Mouse (Mus musculus) lung, embryonic 16.5 days (tissue): ENCODE measurements at regions not wholly inside any gene's neighbourhood (a gene's known extent, or its start where the extent isn't known, plus 50 kb on each side); places are given as distances from the start of the nearest gene placed in this dataset.
A peak's percentile ranks its signal among the peaks of the same experiment; 100 is the strongest.

ENCODE experiments used
- ATAC-seq: fragments of 200-750 bp; cut with Nextera tagmentation; 2 replicates; pipeline ENCODE4 v1.8.0; 2017; ENCODE audit warnings: low read depth, mild to moderate bottlenecking, moderate library complexity
- H3K27ac ChIP-seq: fragments of 300-500 bp; sonication (generic); 2 replicates; pipeline ENCODE4 v1.5.1; 2014; ENCODE audit warnings: mild to moderate bottlenecking, control low read depth, low read length
- H3K27me3 ChIP-seq: fragments of 300-500 bp; sonication (generic); 2 replicates; pipeline ENCODE4 v1.6.1; 2014; ENCODE audit warnings: low read depth, low read length, mixed read lengths; ENCODE audit not compliant: control insufficient read depth, insufficient read depth
- H3K36me3 ChIP-seq: fragments of 300-500 bp; sonication (generic); 2 replicates; pipeline ENCODE4 v1.6.1; 2014; ENCODE audit warnings: low read length; ENCODE audit not compliant: control insufficient read depth, insufficient read depth
- H3K4me1 ChIP-seq: fragments of 300-500 bp; sonication (generic); replicated peaks from 2 replicates; pipeline ENCODE4 v1.6.1; 2014; ENCODE audit warnings: low read length, mixed read lengths; ENCODE audit not compliant: control insufficient read depth, insufficient read depth
- H3K4me2 ChIP-seq: fragments of 300-500 bp; sonication (generic); 2 replicates; pipeline ENCODE4 v1.6.1; 2014; ENCODE audit warnings: low read depth, low read length, control low read depth
- H3K4me3 ChIP-seq: fragments of 300-500 bp; sonication (generic); 2 replicates; pipeline ENCODE4 v1.5.1; 2014; ENCODE audit warnings: mild to moderate bottlenecking, low read length, control low read depth
- H3K9ac ChIP-seq: fragments of 300-500 bp; sonication (generic); 2 replicates; pipeline ENCODE4 v1.6.1; 2014; ENCODE audit warnings: low read length, control low read depth
- H3K9me3 ChIP-seq: fragments of 300-500 bp; sonication (generic); 2 replicates; pipeline ENCODE4 v1.6.1; 2016; ENCODE audit warnings: low read length; ENCODE audit not compliant: control insufficient read depth
- WGBS: fragments of 180-500 bp; shearing (Covaris S2); extraction: QIAGEN DNeasy Blood & Tissue Kit; methylation state at CpG from one replicate; pipeline ENCODE4 v1.1.7; 2014; 5-methylcytosine and 5-hydroxymethylcytosine counted together

- no peaks in the 10 kb centered on the region for H3K9me3 ChIP-seq
- H3K4me3 ChIP-seq: no peak overlapping the region
- no peaks in the 10 kb centered on the region for H3K36me3 ChIP-seq
- H3K27me3 ChIP-seq: no peaks in the 10 kb centered on the region
- ATAC-seq: no peak
- H3K4me2 ChIP-seq: no peak overlapping the region
- H3K27ac ChIP-seq: no peak overlapping the region
- no peak overlapping the region for H3K9ac ChIP-seq
- 61% methylated on average over 3 of the region's 3 CpGs for WGBS
- no peaks in the 10 kb centered on the region for H3K4me1 ChIP-seq
Observed at GRCm38 (mm10) chr4:54795246-54795645, 149.6 kb upstream of the Zfp462 start.

GRCm38 (mm10) chr4:54798523-54798922, 146.3 kb upstream of the Zfp462 start:
- Histone ChIP-seq H3K9ac (no peak overlapping the region), H3K36me3 (no peaks in the 10 kb centered on the region), H3K27ac (no peak overlapping the region), H3K9me3 (no peaks in the 10 kb centered on the region), H3K4me1 (no peaks in the 10 kb centered on the region), H3K4me2 (no peak overlapping the region), H3K4me3 (no peak overlapping the region), H3K27me3 (no peaks in the 10 kb centered on the region)
- 78% methylated on average over 5 of the region's 5 CpGs for WGBS
- no peak for ATAC-seq

- H3K27ac ChIP-seq: no peak overlapping the region
- H3K9ac ChIP-seq: no peak overlapping the region
- H3K4me3 ChIP-seq: no peak overlapping the region
- H3K4me2 ChIP-seq: no peak overlapping the region
- no peaks in the 10 kb centered on the region for H3K9me3 ChIP-seq
- H3K27me3 ChIP-seq: no peaks in the 10 kb centered on the region
- ATAC-seq: no peak
- 60% methylated on average over 3 of the region's 3 CpGs for whole genome bisulfite sequencing
- no peaks in the 10 kb centered on the region for H3K36me3 ChIP-seq
- no peaks in the 10 kb centered on the region for H3K4me1 ChIP-seq
Observed at GRCm38 (mm10) chr4:54811163-54811562, 133.7 kb upstream of the Zfp462 start.

DNA sequence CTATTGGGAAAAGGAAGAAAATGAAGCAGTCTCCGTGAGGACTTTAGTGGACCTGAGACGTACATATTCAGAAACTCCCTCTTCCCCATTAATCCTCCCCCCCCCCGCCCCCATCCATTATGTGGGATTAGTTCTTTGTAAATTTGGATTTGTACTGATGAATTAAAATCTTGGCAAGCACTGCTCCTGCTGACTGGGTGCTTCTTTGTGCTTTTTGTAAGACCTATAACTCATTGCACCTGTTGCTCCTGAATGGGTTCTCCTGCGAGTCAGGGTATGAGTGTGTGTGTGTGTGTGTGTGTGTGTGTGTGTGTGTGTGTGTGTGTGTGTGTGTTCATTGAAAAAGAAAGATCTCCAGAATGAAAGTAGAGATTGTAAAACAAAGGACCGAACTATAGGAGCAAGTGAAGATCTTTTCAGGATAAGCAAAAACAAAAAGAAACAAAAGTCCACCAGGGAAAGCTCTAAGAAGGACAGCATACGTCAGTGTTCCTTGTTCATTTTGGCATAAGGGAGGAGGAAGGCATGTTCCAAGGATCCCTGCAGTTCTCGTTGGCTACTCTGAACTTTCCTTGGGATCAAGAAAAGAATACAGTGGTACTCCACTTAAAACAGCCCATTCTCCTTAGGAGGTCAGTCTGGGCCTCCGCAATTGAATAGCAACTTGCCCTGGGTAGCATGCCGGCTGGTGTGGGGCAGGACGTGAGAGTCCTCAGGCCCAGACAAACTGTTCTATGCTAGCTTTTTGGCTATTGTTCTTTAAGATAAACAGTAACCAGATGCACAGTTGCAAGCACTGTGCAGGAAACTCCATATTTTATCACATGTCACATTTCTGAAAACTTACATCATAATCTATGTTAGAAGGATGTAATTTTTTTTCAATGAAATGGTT, 131.9 kb upstream of the Zfp462 start:
- 52% methylated on average over 10 of the region's 10 CpGs for WGBS
- H3K4me2 ChIP-seq: no peak overlapping the region
- peaks cover 2% of the 10 kb centered on the region; the same call in 1 of the 2 replicates for H3K9me3 ChIP-seq
- H3K36me3 ChIP-seq: no peaks in the 10 kb centered on the region
- H3K27me3 ChIP-seq: no peaks in the 10 kb centered on the region
- H3K27ac ChIP-seq: no peak overlapping the region
- H3K9ac ChIP-seq: no peak overlapping the region
- H3K4me3 ChIP-seq: no peak overlapping the region
- no peaks in the 10 kb centered on the region for H3K4me1 ChIP-seq
- peak; percentile 76 for ATAC-seq

GRCm38 (mm10) chr4:54837326-54837725, 107.5 kb upstream of the Zfp462 start:
- H3K4me1 ChIP-seq: no peaks in the 10 kb centered on the region
- H3K9ac ChIP-seq: no peak overlapping the region

DNA sequence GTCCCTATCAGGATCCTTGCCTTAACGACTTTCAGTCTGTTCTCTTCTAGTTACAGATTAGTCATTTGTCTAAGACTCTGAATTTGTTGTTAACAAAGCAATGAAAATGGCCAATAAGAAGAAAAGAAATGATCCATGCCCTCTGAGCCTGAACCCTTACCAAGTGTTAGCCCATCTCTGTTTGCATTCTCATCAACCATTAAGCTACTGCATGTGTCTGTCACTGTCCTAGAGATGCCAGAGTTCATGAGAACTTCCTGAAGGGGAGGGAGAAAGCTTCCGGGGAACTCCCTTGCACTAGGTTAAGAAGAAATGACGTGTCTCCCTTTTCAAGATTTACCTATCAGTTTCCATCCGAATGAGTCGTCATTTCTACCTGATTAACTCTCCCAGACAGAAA, 106.7 kb upstream of the Zfp462 start:
- Histone ChIP-seq H3K36me3 (no peaks in the 10 kb centered on the region), H3K4me3 (no peak overlapping the region), H3K9ac (no peak overlapping the region), H3K27ac (no peak overlapping the region), H3K9me3 (no peaks in the 10 kb centered on the region), H3K4me2 (no peak overlapping the region), H3K4me1 (no peaks in the 10 kb centered on the region), H3K27me3 (no peaks in the 10 kb centered on the region)
- no peak for ATAC-seq
- 30% methylated on average over 5 of the region's 5 CpGs for WGBS

More at GRCm38 (mm10) chr4:54837326-54837725, 107.5 kb upstream of the Zfp462 start:
- Histone ChIP-seq H3K4me2 (no peak overlapping the region), H3K9me3 (no peaks in the 10 kb centered on the region), H3K4me3 (no peak overlapping the region), H3K27me3 (no peaks in the 10 kb centered on the region), H3K27ac (no peak overlapping the region), H3K36me3 (no peaks in the 10 kb centered on the region)
- 59% methylated on average over 2 of the region's 2 CpGs for WGBS
- no peak for ATAC-seq

- no peak overlapping the region for H3K4me3 ChIP-seq
- H3K36me3 ChIP-seq: no peaks in the 10 kb centered on the region
- no peak for ATAC-seq
- H3K27me3 ChIP-seq: no peaks in the 10 kb centered on the region
- H3K4me2 ChIP-seq: no peak overlapping the region
- no peak overlapping the region for H3K9ac ChIP-seq
- H3K9me3 ChIP-seq: no peaks in the 10 kb centered on the region
- no peak overlapping the region for H3K27ac ChIP-seq
- H3K4me1 ChIP-seq: no peaks in the 10 kb centered on the region
- WGBS: 55% methylated on average over 3 of the region's 3 CpGs
Observed at GRCm38 (mm10) chr4:54838794-54839193, 106.1 kb upstream of the Zfp462 start.

GRCm38 (mm10) chr4:54852991-54853925, 91.6 kb upstream of the Zfp462 start:
- WGBS: 73% methylated on average over 7 of the region's 7 CpGs
- Histone ChIP-seq H3K4me1 (no peaks in the 10 kb centered on the region), H3K36me3 (no peaks in the 10 kb centered on the region), H3K9ac (no peak overlapping the region), H3K4me2 (no peak overlapping the region), H3K4me3 (no peak overlapping the region), H3K27ac (no peak overlapping the region), H3K27me3 (no peaks in the 10 kb centered on the region), H3K9me3 (no peaks in the 10 kb centered on the region)
- ATAC-seq: no peak

DNA sequence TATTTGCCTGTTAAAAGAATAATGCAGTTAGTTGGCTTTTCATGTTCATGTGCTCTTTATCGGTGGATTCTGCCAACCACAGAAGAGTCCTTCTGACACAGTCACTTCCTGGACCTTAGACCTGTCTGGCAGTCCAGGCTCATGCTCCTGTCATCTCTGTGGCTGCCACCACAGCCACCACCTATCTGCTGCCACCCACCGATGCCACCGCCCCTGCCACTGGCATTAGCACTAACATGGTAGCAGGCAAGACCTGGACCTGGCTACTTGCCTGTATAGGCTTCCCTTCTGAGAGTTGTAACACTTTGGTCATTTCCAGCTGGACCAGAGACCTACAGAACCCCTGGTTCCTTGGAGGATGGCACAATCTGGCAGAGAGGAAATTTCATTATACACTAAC, 86.2 kb upstream of the Zfp462 start:
- H3K9me3 ChIP-seq: no peaks in the 10 kb centered on the region
- WGBS: 96% methylated on average over 3 of the region's 3 CpGs
- no peak for ATAC-seq

More for the DNA sequence above, 86.2 kb upstream of the Zfp462 start:
- H3K27me3 ChIP-seq: no peaks in the 10 kb centered on the region
- no peaks in the 10 kb centered on the region for H3K36me3 ChIP-seq
- no peak overlapping the region for H3K9ac ChIP-seq
- no peak overlapping the region for H3K4me3 ChIP-seq
- no peaks in the 10 kb centered on the region for H3K4me1 ChIP-seq
- H3K4me2 ChIP-seq: no peak overlapping the region
- H3K27ac ChIP-seq: no peak overlapping the region
